Mouse (Mus musculus) ES-Bruce4 (cell line): ENCODE measurements around the gene Scaf1.

Experiments
- CTCF ChIP-seq: IDR thresholded peaks from one replicate; pipeline ENCODE4 v1.8.1; 2011; ENCODE audit warnings: low read depth, low read length
- EP300 ChIP-seq: IDR thresholded peaks from 2 replicates; pipeline ENCODE4 v1.6.1; 2011; ENCODE audit warnings: low read depth, low read length; ENCODE audit not compliant: insufficient read depth
- POLR2A ChIP-seq: IDR thresholded peaks from one replicate; pipeline ENCODE4 v1.8.1; 2011; ENCODE audit warnings: low read length; ENCODE audit not compliant: insufficient read depth

DNA sequence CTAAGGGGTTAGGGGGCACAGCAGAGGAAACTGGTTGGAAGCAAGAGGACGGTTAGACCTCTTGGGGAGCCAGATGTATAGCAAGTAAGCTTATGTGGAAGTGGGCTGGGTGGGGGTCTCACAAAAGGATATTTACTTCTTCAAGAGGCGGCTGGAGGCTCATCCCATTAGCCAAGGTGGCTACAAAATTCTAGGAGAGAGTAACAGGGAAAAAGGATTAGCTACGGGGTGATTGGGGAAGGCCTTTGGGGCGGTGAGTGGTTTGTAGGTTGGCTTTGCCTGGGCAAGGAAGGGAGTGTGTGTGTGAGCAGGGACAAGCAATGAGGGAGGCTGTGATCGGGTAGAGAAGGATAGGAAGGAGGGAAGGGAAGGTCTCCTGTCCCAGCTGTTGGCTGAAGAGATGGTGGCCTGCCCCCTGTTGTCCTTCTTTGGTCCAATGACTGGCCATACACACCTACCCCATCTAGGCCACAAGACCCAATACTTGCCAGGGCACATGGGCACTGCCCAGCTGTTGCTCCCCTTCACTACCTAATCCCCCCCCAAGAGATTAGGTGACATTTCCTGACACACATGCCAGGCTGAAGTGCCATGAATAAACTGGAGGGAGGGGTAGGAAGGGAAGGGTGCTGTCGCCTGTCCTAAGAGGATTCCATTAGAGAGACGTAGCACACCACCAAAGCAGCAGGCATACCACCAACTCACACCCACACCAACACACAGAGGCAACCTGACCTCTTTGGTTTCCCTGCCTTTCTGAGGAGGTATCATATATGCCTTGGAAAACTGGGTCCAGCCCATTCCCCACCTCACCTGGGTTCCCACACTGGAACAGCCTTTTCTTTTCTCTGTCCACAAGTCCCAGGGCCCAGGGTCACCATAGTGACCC, 32.0 kb downstream of the Scaf1 start:
- TF ChIP-seq CTCF (no peak), EP300 (no peak), POLR2A (no peak)
